In genomic region chr4:101292736-101293541, GRCm38 (mm10) we compare ENCODE assay signal across 8 mouse cellular contexts. TPM values are rescaled to one million over a fixed set of nuclear protein-coding genes. Genes with fewer than 3 reads are reported as not detected.
A peak's percentile ranks its signal among the peaks of the same experiment; 100 is the strongest.
DNase-seq lines count a peak whose midpoint lies in the region; TF ChIP-seq lines count a peak whose summit lies in the region.

No protein-coding gene starts in this region.

- no peak for TF ChIP-seq POLR2A in brain, embryonic 14.5 days (IDR thresholded peaks at IDR 0.05; ENCODE audit: borderline replicate concordance, extremely low read depth, insufficient read depth, insufficient read length, poor library complexity, severe bottlenecking)

- peak overlapping the region; percentile 62 for H3K27ac ChIP-seq in forebrain, embryonic 10.5 days

- WGBS in forebrain, embryonic 10.5 days: under 1% methylated on average over 49 of the region's 49 CpGs

- H3K36me3 ChIP-seq in forebrain, embryonic 10.5 days (replicated peaks): no peaks in the 10 kb centered on the region
- no peaks in the 10 kb centered on the region for H3K36me3 ChIP-seq in megakaryocyte, embryonic 14.5 days (replicated peaks; ENCODE audit: low read length)

- H3K4me3 ChIP-seq in forebrain, embryonic 10.5 days: peak overlapping the region; percentile 62
- peak overlapping the region; percentile 95 for H3K4me3 ChIP-seq in megakaryocyte, embryonic 14.5 days (replicated peaks)

- no peaks in the 10 kb centered on the region for H3K9me3 ChIP-seq in forebrain, embryonic 10.5 days
- H3K9me3 ChIP-seq in megakaryocyte, embryonic 14.5 days: no peaks in the 10 kb centered on the region

- H3K4me1 ChIP-seq in forebrain, embryonic 10.5 days: peaks cover 23% of the 10 kb centered on the region
- peaks cover 60% of the 10 kb centered on the region for H3K4me1 ChIP-seq in megakaryocyte, embryonic 14.5 days

- intact Hi-C loops in heart, postnatal 14 days (cut with DNase I): loop anchor here (5.0 kb wide), 1 partner anchor 59 kb away; no protein-coding TSS in a partner anchor

- TF ChIP-seq CTCF in brain, embryonic 14.5 days (IDR thresholded peaks at IDR 0.05; ENCODE audit: borderline replicate concordance, extremely low read depth, insufficient read depth, insufficient read length): no peak

- H3K27me3 ChIP-seq in forebrain, embryonic 10.5 days (ENCODE audit: poor library complexity, severe bottlenecking): peaks cover 76% of the 10 kb centered on the region
- no peaks in the 10 kb centered on the region for H3K27me3 ChIP-seq in megakaryocyte, embryonic 14.5 days (replicated peaks)

- DNase-seq in MEL-GATA-1-ER (ENCODE audit: extremely low read depth, low read depth): peak; percentile 47
- peak; percentile 35 for DNase-seq in brain, embryonic 14.5 days (ENCODE audit: low read depth)
- peak; percentile 43 for DNase-seq in forebrain, embryonic 10.5 days (ENCODE audit: extremely low spot score, low spot score)
- DNase-seq in heart, postnatal 14 days: peak; percentile 63 to 77
- peak; percentile 79 to 82 for DNase-seq in kidney, postnatal 36 days
- DNase-seq in right cerebral cortex, postnatal 14 days: peak; percentile 16
- peak; percentile 54 to 72 for DNase-seq in urinary bladder, postnatal 4 days (ENCODE audit: low spot score in 2 of 2)

RNA-seq across cellular contexts. Expression of gene Jak1, which starts 27.9 kb away (rescaled TPM):
- 33.2 and 50.2 TPM in 2 replicates for polyA plus RNA-seq in brain, embryonic 14.5 days (2012; rRNA removed)
- 41.7 and 42.4 TPM in 2 replicates for polyA plus RNA-seq in forebrain, embryonic 10.5 days (2016; fragmentation: Nextera tagmentation; extraction: Ambion mirVana)
- total RNA-seq in heart, postnatal 14 days (2021): 10 to 100 TPM; 74.9 to 79.6 TPM
- 60.1 and 80.6 TPM in 2 replicates for polyA plus RNA-seq in megakaryocyte, embryonic 14.5 days (2012; ENCODE audit: insufficient read depth, low replicate concordance)

Comparison
In these comparisons a context has a peak if more than half of its experiments do, and no peak if none do; other contexts are left out.
1. Peak in every context shown above with its lines: DNase-seq, H3K4me3 ChIP-seq and H3K27ac ChIP-seq.
2. DNase-seq: peak in every context shown above with its lines; median percentile 80 in kidney, postnatal 36 days; 70 in heart, postnatal 14 days; 63 in urinary bladder, postnatal 4 days; 47 in MEL-GATA-1-ER; 43 in forebrain, embryonic 10.5 days; 35 in brain, embryonic 14.5 days; 16 in right cerebral cortex, postnatal 14 days.